Mouse (Mus musculus) midbrain, embryonic 14.5 days (tissue): ENCODE data around the gene Ttll4. TPM values are rescaled to one million over a fixed set of nuclear protein-coding genes. Genes with fewer than 3 reads are reported as not detected.

ENCODE experiments used
- ATAC-seq: fragments of 200-750 bp; cut with Nextera tagmentation; 2 replicates; pipeline ENCODE4 v1.8.0; 2017; ENCODE audit warnings: moderate number of reproducible peaks, moderate library complexity; ENCODE audit not compliant: low FRiP score, low TSS enrichment
- DNase-seq: peaks from one replicate; pipeline ENCODE4 v3.0.0-alpha.2; 2015
- H3K27ac ChIP-seq: fragments of 300-500 bp; sonication (generic); replicated peaks from 2 replicates; pipeline ENCODE4 v1.5.1; 2014; ENCODE audit warnings: mild to moderate bottlenecking, low read depth, low read length, moderate library complexity
- H3K27me3 ChIP-seq: fragments of 300-500 bp; sonication (generic); 2 replicates; pipeline ENCODE4 v1.6.1; 2014; ENCODE audit warnings: low read length, control low read depth, mixed read lengths; ENCODE audit not compliant: control insufficient read depth, insufficient read depth
- H3K36me3 ChIP-seq: fragments of 300-500 bp; sonication (generic); 2 replicates; pipeline ENCODE4 v1.6.1; 2014; ENCODE audit warnings: low read length, control low read depth; ENCODE audit not compliant: control insufficient read depth, insufficient read depth
- H3K4me1 ChIP-seq: fragments of 300-500 bp; sonication (generic); 2 replicates; pipeline ENCODE4 v1.6.1; 2014; ENCODE audit warnings: mild to moderate bottlenecking, antibody characterized with exemption, low read length, control low read depth; ENCODE audit not compliant: control insufficient read depth, insufficient read depth
- H3K4me2 ChIP-seq: fragments of 300-500 bp; sonication (generic); 2 replicates; pipeline ENCODE4 v1.6.1; 2014; ENCODE audit warnings: mild to moderate bottlenecking, low read length, moderate library complexity
- H3K4me3 ChIP-seq: fragments of 300-500 bp; sonication (generic); replicated peaks from 2 replicates; pipeline ENCODE4 v1.5.1; 2014; ENCODE audit warnings: low read depth, low read length
- H3K9ac ChIP-seq: fragments of 300-500 bp; sonication (generic); replicated peaks from 2 replicates; pipeline ENCODE4 v1.6.1; 2014; ENCODE audit warnings: mild to moderate bottlenecking, low read length, moderate library complexity
- H3K9me3 ChIP-seq: fragments of 300-500 bp; sonication (generic); 2 replicates; pipeline ENCODE4 v1.6.1; 2016; ENCODE audit warnings: low read length, control low read depth, mixed read lengths; ENCODE audit not compliant: control insufficient read depth
- WGBS: fragments of 180-500 bp; shearing (Covaris S2); extraction: QIAGEN DNeasy Blood & Tissue Kit; methylation state at CpG from one replicate; pipeline ENCODE4 v1.1.7; 2014; 5-methylcytosine and 5-hydroxymethylcytosine counted together
- polyA plus RNA-seq: library from polyadenylated mRNA; unstranded; fragments of >200 nt; fragmentation: Nextera tagmentation; extraction: Ambion mirVana; gene quantifications from 2 replicates; pipeline ENCODE4 v1.2.1, GENCODE M21; 2014

Gene Ttll4
- polyA plus RNA-seq, 1 experiment from 2014 or later: 20.1 TPM

DNA sequence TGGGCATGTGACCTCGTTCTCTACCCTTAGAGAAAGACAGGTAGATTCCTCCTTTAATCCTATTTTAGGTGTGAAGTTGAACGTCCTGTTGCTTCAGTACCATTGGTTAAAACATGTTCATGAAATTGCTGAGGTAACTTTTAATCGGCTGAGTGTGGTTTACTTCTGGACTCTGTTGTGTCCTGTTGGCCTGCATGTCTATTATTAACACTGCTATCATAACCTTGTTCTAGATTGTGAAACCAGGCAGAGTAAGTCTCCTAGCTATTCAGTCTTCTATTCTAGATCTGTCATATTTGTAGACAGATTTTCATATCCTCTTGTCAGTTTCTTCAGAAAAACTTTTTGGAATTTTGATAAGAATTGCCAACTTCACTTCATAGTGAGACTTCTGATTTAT, 6.8 kb downstream of the Ttll4 start:
- no peak overlapping the region for H3K4me3 ChIP-seq
- H3K9me3 ChIP-seq: no peaks in the 10 kb centered on the region
- no peaks in the 10 kb centered on the region for H3K27me3 ChIP-seq
- H3K4me1 ChIP-seq: peaks cover 3% of the 10 kb centered on the region; the same call in 1 of the 2 replicates
- WGBS: 93% methylated on average over 3 of the region's 3 CpGs
- ATAC-seq: no peak
- DNase-seq: no peak
- no peak overlapping the region for H3K4me2 ChIP-seq
- no peak overlapping the region for H3K9ac ChIP-seq
- no peak overlapping the region for H3K27ac ChIP-seq
- peaks cover 9% of the 10 kb centered on the region; the same call in 1 of the 2 replicates for H3K36me3 ChIP-seq

DNA sequence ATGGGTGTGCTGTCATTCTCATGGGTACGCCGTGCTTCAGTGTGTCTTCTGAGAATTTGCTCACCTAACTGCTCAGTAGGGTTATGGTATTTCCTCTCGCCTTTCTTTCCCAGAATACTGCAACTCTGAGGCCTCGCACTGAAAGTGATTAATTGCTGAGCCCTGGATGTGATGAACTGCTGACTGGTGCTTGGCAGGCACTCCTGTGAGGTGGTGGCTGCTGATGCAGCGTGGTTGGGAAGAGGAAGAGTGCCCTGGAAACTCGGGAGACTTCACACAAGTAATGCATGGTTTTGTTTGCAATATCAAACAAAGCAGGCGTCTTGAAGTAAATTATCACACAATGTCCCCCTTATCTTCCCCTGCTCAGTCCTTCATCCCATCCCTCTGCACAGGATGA, 11.2 kb downstream of the Ttll4 start:
- H3K4me1 ChIP-seq: no peaks in the 10 kb centered on the region
- no peaks in the 10 kb centered on the region for H3K27me3 ChIP-seq
- H3K27ac ChIP-seq: no peak overlapping the region
- no peak overlapping the region for H3K9ac ChIP-seq
- H3K9me3 ChIP-seq: no peaks in the 10 kb centered on the region
- H3K4me2 ChIP-seq: no peak overlapping the region
- 92% methylated on average over 7 of the region's 7 CpGs for WGBS
- ATAC-seq (no peak), DNase-seq (no peak)
- H3K36me3 ChIP-seq: peaks cover 9% of the 10 kb centered on the region; the same call in 1 of the 2 replicates
- H3K4me3 ChIP-seq: no peak overlapping the region

DNA sequence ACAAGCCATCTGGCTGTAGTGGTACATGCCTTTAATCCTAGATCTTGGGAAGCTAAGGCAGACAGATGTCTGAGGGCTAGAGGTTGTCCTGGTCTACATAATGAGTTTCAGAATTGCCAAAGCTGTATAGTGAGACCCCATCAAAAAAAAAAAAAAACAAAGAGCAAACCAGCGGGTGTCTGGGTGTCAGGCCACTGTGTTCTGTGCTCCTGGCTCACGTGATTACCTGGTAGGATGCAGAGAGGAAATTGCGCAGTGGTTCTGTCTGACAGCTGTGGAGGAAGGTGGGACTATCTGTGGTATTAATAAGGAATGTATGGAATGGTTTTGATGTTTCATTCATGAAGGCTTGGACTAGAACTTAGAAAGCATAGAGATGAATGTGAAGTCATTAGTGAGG, 15.3 kb downstream of the Ttll4 start:
- Histone ChIP-seq H3K4me3 (no peak overlapping the region), H3K9me3 (no peaks in the 10 kb centered on the region), H3K36me3 (peaks cover 43% of the 10 kb centered on the region), H3K27ac (no peak overlapping the region), H3K9ac (no peak overlapping the region), H3K4me1 (no peaks in the 10 kb centered on the region), H3K4me2 (no peak overlapping the region), H3K27me3 (no peaks in the 10 kb centered on the region)
- 84% methylated on average over 3 of the region's 3 CpGs for WGBS
- DNase-seq (no peak), ATAC-seq (no peak)

DNA sequence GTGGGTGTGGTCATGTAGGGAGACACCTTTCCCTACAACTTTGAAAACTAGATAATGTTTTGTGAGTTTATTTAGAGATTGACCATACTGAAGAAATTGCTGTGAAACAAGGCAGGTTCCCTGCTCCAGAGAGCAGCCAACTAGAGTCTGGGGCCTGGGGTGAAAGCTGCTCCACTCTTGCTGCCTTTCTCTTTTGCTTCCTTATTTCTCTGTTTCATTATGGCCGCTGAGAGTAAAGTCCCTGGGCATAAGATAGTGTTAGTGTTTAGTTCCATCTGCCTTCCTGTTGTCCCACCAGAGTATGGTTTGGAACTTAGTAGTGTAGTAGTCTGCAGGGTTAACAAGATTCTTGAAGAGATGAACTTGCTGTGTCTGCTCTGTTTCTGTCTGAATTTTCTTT, 16.3 kb downstream of the Ttll4 start:
- H3K27ac ChIP-seq: no peak overlapping the region
- no peak for DNase-seq

DNA sequence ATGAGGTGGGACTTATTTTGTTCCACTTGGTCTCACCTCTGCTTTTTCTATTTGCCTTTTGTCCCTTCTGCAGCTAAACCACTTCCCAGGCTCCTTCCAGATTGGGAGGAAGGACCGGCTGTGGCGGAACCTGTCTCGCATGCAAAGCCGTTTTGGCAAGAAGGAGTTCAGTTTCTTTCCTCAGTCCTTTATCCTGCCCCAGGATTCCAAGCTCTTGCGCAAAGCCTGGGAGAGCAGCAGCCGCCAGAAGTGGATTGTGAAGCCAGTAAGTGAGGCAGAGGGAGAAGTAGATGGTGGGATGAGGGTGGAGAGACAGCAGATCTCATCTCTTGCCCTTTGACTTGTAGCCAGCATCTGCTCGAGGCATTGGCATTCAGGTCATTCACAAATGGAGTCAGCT, 25.6 kb downstream of the Ttll4 start:
- WGBS: 94% methylated on average over 7 of the region's 7 CpGs
- no peak overlapping the region for H3K27ac ChIP-seq
- H3K36me3 ChIP-seq: peaks cover 78% of the 10 kb centered on the region
- no peak for ATAC-seq
- no peak overlapping the region for H3K4me3 ChIP-seq
- no peak for DNase-seq
- H3K4me2 ChIP-seq: no peak overlapping the region
- no peaks in the 10 kb centered on the region for H3K27me3 ChIP-seq
- H3K4me1 ChIP-seq: no peaks in the 10 kb centered on the region
- H3K9me3 ChIP-seq: no peaks in the 10 kb centered on the region
- H3K9ac ChIP-seq: no peak overlapping the region

More for the DNA sequence above, 16.3 kb downstream of the Ttll4 start:
- no peak for ATAC-seq
- Histone ChIP-seq H3K27me3 (no peaks in the 10 kb centered on the region), H3K9me3 (no peaks in the 10 kb centered on the region), H3K9ac (no peak overlapping the region), H3K4me2 (no peak overlapping the region), H3K36me3 (peaks cover 42% of the 10 kb centered on the region), H3K4me1 (no peaks in the 10 kb centered on the region), H3K4me3 (no peak overlapping the region)
- 83% methylated on average over 1 of the region's 1 CpGs for WGBS

DNA sequence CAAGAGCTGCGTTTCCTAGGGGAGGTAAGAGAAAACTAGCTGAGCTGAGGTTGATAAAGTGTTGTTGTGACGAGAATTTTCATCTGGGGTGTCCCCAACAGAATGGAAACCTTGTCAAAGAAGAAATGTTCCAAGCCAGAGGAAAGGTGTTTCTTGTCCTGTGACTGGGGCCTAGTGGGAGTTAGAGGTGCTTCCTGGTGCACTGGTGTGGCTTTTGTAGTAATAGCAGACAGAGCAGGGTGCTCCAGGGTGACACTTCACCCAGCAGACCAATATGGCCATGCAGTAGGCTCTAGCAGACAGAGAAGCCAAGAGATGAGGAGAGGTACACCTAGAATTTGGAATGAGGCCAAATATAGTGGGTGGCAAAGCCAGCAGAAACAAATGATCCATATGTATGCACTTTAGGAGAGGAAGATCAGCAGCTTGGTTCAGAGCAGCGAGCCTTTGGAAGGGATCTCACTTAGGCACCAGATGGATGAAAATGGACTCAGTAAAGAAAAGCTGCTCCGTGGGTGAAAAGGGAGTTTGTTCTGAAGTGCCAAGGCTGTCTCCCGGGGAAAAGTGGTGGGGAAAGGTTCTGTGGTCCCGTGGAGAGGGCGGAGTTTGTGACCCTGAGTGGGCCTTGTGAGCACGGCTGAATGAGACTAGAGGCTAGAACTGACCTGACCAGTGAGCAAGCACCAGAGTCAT, 32.5 kb downstream of the Ttll4 start:
- Histone ChIP-seq H3K9ac (no peak overlapping the region), H3K4me1 (no peaks in the 10 kb centered on the region), H3K9me3 (no peaks in the 10 kb centered on the region), H3K36me3 (peaks cover 73% of the 10 kb centered on the region), H3K4me3 (no peak overlapping the region), H3K27me3 (no peaks in the 10 kb centered on the region), H3K27ac (no peak overlapping the region), H3K4me2 (no peak overlapping the region)
- no peak for DNase-seq
- ATAC-seq: no peak
- 92% methylated on average over 8 of the region's 8 CpGs for WGBS

DNA sequence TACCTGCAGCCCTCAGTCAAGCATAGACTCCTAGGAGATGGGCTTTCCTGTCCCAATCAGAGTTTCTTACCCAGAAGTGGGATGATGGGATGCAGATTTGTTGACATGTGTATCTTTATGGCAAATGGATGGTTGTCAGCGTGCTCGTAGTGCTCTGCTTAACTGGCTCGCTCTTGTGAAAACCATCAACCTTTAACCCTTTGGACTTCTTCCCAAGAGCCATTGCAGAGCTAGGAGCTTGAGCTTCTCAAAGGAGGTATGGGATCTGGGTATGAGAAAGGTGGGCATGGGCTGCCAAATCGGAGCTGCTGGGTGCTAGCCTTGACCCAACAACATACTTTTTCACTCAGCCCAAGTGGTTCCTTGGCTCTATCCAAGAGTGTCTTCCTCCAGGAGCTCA, 34.3 kb downstream of the Ttll4 start:
- Histone ChIP-seq H3K27me3 (no peaks in the 10 kb centered on the region), H3K4me2 (no peak overlapping the region), H3K4me1 (no peaks in the 10 kb centered on the region), H3K4me3 (no peak overlapping the region), H3K36me3 (peaks cover 65% of the 10 kb centered on the region), H3K9me3 (no peaks in the 10 kb centered on the region), H3K27ac (no peak overlapping the region), H3K9ac (no peak overlapping the region)
- ATAC-seq: no peak
- over 99% methylated on average over 4 of the region's 4 CpGs for WGBS
- DNase-seq: no peak

DNA sequence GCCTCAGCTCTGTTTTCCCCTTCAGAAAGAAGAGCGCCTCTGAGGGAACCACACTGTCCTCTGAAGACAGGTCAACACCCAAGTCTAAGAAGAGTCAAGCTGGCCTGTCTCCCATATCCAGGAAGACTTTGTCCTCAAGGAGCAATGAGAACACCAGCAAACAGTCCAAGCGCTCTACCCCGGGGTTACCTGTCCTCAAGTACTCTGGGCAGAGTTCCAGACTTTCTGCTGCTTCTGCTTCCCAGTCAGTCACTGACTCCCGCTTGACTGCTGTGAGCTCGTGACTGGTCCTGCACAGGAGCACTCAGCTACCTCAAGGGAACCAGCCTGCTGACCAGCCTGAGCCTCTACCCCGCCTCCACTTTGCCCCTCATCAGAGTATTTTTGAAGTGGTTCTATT, 35.9 kb downstream of the Ttll4 start:
- Histone ChIP-seq H3K27me3 (no peaks in the 10 kb centered on the region), H3K36me3 (peaks cover 50% of the 10 kb centered on the region), H3K4me1 (no peaks in the 10 kb centered on the region), H3K4me3 (no peak overlapping the region), H3K27ac (no peak overlapping the region), H3K9me3 (no peaks in the 10 kb centered on the region), H3K9ac (no peak overlapping the region), H3K4me2 (no peak overlapping the region)
- no peak for ATAC-seq
- no peak for DNase-seq
- WGBS: 95% methylated on average over 6 of the region's 6 CpGs

DNA sequence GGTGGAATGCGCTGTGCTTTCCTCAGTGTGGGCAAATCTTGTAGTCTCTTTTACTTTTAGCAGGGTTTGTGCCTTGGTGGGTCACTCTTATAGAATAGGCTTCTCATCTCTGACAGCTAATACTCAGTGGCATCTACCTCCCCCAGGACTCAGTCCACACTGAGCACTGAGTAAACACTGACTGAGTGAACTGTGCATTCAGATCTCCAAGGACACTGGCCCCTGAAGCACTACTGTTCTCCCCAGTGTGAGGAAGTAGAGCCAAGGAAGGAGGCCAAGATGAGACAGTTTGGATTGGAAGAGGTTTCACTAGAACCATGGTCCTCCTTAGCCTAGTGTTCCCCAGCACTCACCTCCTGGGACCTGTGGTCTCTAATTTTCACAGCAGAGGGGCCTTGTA, 36.8 kb downstream of the Ttll4 start:
- DNase-seq: no peak
- no peak for ATAC-seq
- H3K27ac ChIP-seq: no peak overlapping the region
- H3K4me3 ChIP-seq: no peak overlapping the region
- H3K9ac ChIP-seq: no peak overlapping the region
- no peaks in the 10 kb centered on the region for H3K4me1 ChIP-seq
- no peaks in the 10 kb centered on the region for H3K27me3 ChIP-seq
- 96% methylated on average over 1 of the region's 1 CpGs for WGBS
- peaks cover 48% of the 10 kb centered on the region for H3K36me3 ChIP-seq
- H3K4me2 ChIP-seq: no peak overlapping the region
- H3K9me3 ChIP-seq: no peaks in the 10 kb centered on the region
